Mouse (Mus musculus) erythroblast, embryonic 14.5 days (primary cell): Measurements from ENCODE around the gene Btbd9. TPM values are rescaled to one million over a fixed set of nuclear protein-coding genes. Genes with fewer than 3 reads are reported as not detected.

Experiments
- H3K27me3 ChIP-seq: 2 replicates; pipeline ENCODE4 v1.6.1; 2012; ENCODE audit warnings: inconsistent platforms; ENCODE audit not compliant: control insufficient read depth
- H3K36me3 ChIP-seq: 2 replicates; pipeline ENCODE4 v1.6.1; 2012; ENCODE audit warnings: mild to moderate bottlenecking, inconsistent platforms; ENCODE audit not compliant: control insufficient read depth
- H3K4me1 ChIP-seq: 2 replicates; pipeline ENCODE4 v1.6.1; 2012; ENCODE audit warnings: inconsistent platforms; ENCODE audit not compliant: control insufficient read depth
- H3K4me3 ChIP-seq: replicated peaks from 2 replicates; pipeline ENCODE3; 2012; ENCODE audit warnings: moderate library complexity, mild to moderate bottlenecking, inconsistent platforms
- H3K9me3 ChIP-seq: 2 replicates; pipeline ENCODE4 v1.6.1; 2012; ENCODE audit warnings: low read length, inconsistent platforms, mixed read lengths; ENCODE audit not compliant: control insufficient read depth
- GATA1 ChIP-seq: IDR thresholded peaks from 2 replicates; pipeline ENCODE4 v1.6.1; 2012; ENCODE audit warnings: low read length, inconsistent platforms, mixed read lengths
- TAL1 ChIP-seq: IDR thresholded peaks from 3 replicates; pipeline ENCODE4 v1.6.1; 2012; ENCODE audit warnings: low read length, inconsistent platforms, mixed read lengths
- polyA plus RNA-seq: library from polyadenylated mRNA; stranded (reverse); fragments of >175 nt; gene quantifications from 2 replicates; pipeline ENCODE4 v1.2.3, GENCODE M21; 2012

Btbd9 gene
- polyA plus RNA-seq, 1 experiment: 0.26 TPM

GRCm38 (mm10) chr17:30422278-30422677 is 154.0 kb downstream of the Btbd9 start:
- H3K36me3 ChIP-seq: no peaks in the 10 kb centered on the region
- no peaks in the 10 kb centered on the region for H3K27me3 ChIP-seq
- TF ChIP-seq TAL1 (no peak), GATA1 (no peak)
- H3K9me3 ChIP-seq: no peaks in the 10 kb centered on the region
- H3K4me1 ChIP-seq: no peaks in the 10 kb centered on the region
- H3K4me3 ChIP-seq: no peak overlapping the region

GRCm38 (mm10) chr17:30421256-30421655 is 155.0 kb downstream of the Btbd9 start:
- Histone ChIP-seq H3K4me1 (no peaks in the 10 kb centered on the region), H3K4me3 (no peak overlapping the region), H3K36me3 (no peaks in the 10 kb centered on the region), H3K27me3 (no peaks in the 10 kb centered on the region), H3K9me3 (no peaks in the 10 kb centered on the region)
- TF ChIP-seq TAL1: no peak
- TF ChIP-seq GATA1: no peak

- Histone ChIP-seq H3K4me1 (no peaks in the 10 kb centered on the region), H3K4me3 (no peak overlapping the region), H3K36me3 (no peaks in the 10 kb centered on the region), H3K27me3 (no peaks in the 10 kb centered on the region), H3K9me3 (no peaks in the 10 kb centered on the region)
- TF ChIP-seq GATA1 (no peak), TAL1 (no peak)
Observed at GRCm38 (mm10) chr17:30419494-30419893, 156.8 kb downstream of the Btbd9 start.

- TF ChIP-seq GATA1: no peak
- TF ChIP-seq TAL1: no peak
- Histone ChIP-seq H3K4me3 (no peak overlapping the region), H3K27me3 (no peaks in the 10 kb centered on the region), H3K36me3 (no peaks in the 10 kb centered on the region), H3K4me1 (no peaks in the 10 kb centered on the region), H3K9me3 (no peaks in the 10 kb centered on the region)
Observed at GRCm38 (mm10) chr17:30418510-30418909, 157.8 kb downstream of the Btbd9 start.

- Histone ChIP-seq H3K4me1 (no peaks in the 10 kb centered on the region), H3K4me3 (no peak overlapping the region), H3K27me3 (no peaks in the 10 kb centered on the region), H3K9me3 (no peaks in the 10 kb centered on the region), H3K36me3 (no peaks in the 10 kb centered on the region)
- TF ChIP-seq GATA1: no peak
Observed at GRCm38 (mm10) chr17:30417106-30417505, 159.2 kb downstream of the Btbd9 start.

GRCm38 (mm10) chr17:30415693-30416092 is 160.6 kb downstream of the Btbd9 start:
- Histone ChIP-seq H3K9me3 (no peaks in the 10 kb centered on the region), H3K4me1 (no peaks in the 10 kb centered on the region), H3K27me3 (no peaks in the 10 kb centered on the region), H3K36me3 (no peaks in the 10 kb centered on the region), H3K4me3 (no peak overlapping the region)
- TF ChIP-seq GATA1 (no peak), TAL1 (no peak)

- no peak overlapping the region for H3K4me3 ChIP-seq
- H3K4me1 ChIP-seq: no peaks in the 10 kb centered on the region
- TF ChIP-seq GATA1 (no peak), TAL1 (no peak)
- H3K27me3 ChIP-seq: no peaks in the 10 kb centered on the region
- H3K36me3 ChIP-seq: no peaks in the 10 kb centered on the region
- no peaks in the 10 kb centered on the region for H3K9me3 ChIP-seq
Observed at GRCm38 (mm10) chr17:30412991-30413390, 163.3 kb downstream of the Btbd9 start.

- H3K36me3 ChIP-seq: no peaks in the 10 kb centered on the region
- no peaks in the 10 kb centered on the region for H3K27me3 ChIP-seq
- H3K4me1 ChIP-seq: no peaks in the 10 kb centered on the region
- no peaks in the 10 kb centered on the region; the same call in 1 of the 2 replicates for H3K9me3 ChIP-seq
- no peak overlapping the region for H3K4me3 ChIP-seq
- TF ChIP-seq GATA1 (no peak), TAL1 (no peak)
Observed at GRCm38 (mm10) chr17:30406002-30406401, 170.3 kb downstream of the Btbd9 start.

- Histone ChIP-seq H3K4me3 (no peak overlapping the region), H3K9me3 (no peaks in the 10 kb centered on the region; the same call in 1 of the 2 replicates), H3K27me3 (no peaks in the 10 kb centered on the region), H3K36me3 (no peaks in the 10 kb centered on the region), H3K4me1 (no peaks in the 10 kb centered on the region)
- TF ChIP-seq TAL1 (no peak), GATA1 (no peak)
Observed at GRCm38 (mm10) chr17:30402871-30403270, 173.4 kb downstream of the Btbd9 start.

- no peak for TF ChIP-seq TAL1
- TF ChIP-seq GATA1: no peak
- H3K4me1 ChIP-seq: no peaks in the 10 kb centered on the region
- no peak overlapping the region for H3K4me3 ChIP-seq
- H3K27me3 ChIP-seq: no peaks in the 10 kb centered on the region
- no peaks in the 10 kb centered on the region for H3K36me3 ChIP-seq
- H3K9me3 ChIP-seq: no peaks in the 10 kb centered on the region
Observed at GRCm38 (mm10) chr17:30395261-30395660, 181.0 kb downstream of the Btbd9 start.
